Comparison of ENCODE assay signal across 8 mouse cellular contexts in the genomic region with DNA sequence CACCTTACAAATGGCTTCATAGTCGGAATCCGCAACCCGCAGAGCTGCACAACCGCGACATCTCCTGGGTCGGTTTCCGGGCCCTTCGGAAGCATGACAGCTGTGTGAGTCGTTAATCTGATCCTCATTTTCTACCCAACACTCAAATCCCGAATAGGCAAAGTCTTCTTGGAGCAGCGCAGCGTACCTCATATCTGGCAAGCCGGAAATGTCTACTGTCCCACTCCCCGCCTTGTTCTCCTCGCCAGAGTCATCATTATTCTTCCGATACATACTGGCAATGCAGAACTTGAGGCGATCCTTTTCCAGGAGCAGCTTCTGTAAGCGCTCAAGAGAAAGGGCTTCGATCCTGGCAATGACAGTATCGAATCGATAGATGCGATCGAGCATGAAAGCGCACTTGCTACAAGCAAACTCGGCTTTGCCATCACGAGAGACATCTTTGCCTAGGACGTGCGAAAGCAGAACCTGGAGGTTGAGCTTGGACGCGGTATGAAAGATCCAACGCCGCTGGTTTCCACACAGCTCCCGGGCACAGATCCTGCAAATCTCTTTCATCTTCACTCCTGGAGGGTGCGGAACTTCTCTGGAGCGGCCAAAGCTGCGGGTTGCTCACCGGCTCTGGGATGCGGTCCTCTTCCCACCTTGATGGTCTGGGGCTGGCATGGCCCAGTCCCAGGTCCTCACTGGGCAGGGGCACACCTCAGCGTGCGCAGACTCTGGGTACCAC.
A peak's percentile ranks its signal among the peaks of the same experiment; 100 is the strongest.
DNase-seq lines count a peak whose midpoint lies in the region; ATAC-seq and TF ChIP-seq lines count a peak whose summit lies in the region.

No protein-coding gene starts in this region.

- WGBS in kidney, adult 2 months: 2% methylated on average over 40 of the region's 40 CpGs
- WGBS in embryonic facial prominence, embryonic 15.5 days: 3% methylated on average over 40 of the region's 40 CpGs
- WGBS in stomach, embryonic 14.5 days: 3% methylated on average over 40 of the region's 40 CpGs

- peaks cover 7% of the 10 kb centered on the region; the same call in 1 of the 2 replicates for H3K4me1 ChIP-seq in kidney, adult 2 months (ENCODE audit: control insufficient read depth, insufficient read depth, low read length)
- no peaks in the 10 kb centered on the region for H3K4me1 ChIP-seq in ES-Bruce4 (ENCODE audit: control insufficient read depth, insufficient read depth, low read length)
- H3K4me1 ChIP-seq in embryonic facial prominence, embryonic 15.5 days: peaks cover 13% of the 10 kb centered on the region; the same call in 1 of the 2 replicates
- H3K4me1 ChIP-seq in stomach, embryonic 14.5 days (ENCODE audit: control insufficient read depth, insufficient read depth, low read length): peaks cover 16% of the 10 kb centered on the region; the same call in 1 of the 2 replicates

- TF ChIP-seq POLR2A in kidney, adult 2 months (IDR thresholded peaks at IDR 0.05; ENCODE audit: low read depth, low read length): no peak
- no peak for TF ChIP-seq POLR2A in ES-Bruce4 (IDR thresholded peaks at IDR 0.05; ENCODE audit: insufficient read depth, low read length)

- no peak for TF ChIP-seq EP300 in ES-Bruce4 (IDR thresholded peaks at IDR 0.05; ENCODE audit: insufficient read depth, low read depth, low read length)

- H3K27me3 ChIP-seq in kidney, adult 2 months (replicated peaks; ENCODE audit: control insufficient read depth, insufficient read depth, low read length): no peaks in the 10 kb centered on the region
- no peaks in the 10 kb centered on the region for H3K27me3 ChIP-seq in ES-Bruce4 (ENCODE audit: control insufficient read depth, insufficient read depth, low read length, poor library complexity, severe bottlenecking)
- no peaks in the 10 kb centered on the region for H3K27me3 ChIP-seq in embryonic facial prominence, embryonic 15.5 days
- H3K27me3 ChIP-seq in stomach, embryonic 14.5 days (ENCODE audit: control insufficient read depth, insufficient read depth, low read length): no peaks in the 10 kb centered on the region

- peak overlapping the region; percentile 71 for H3K27ac ChIP-seq in kidney, adult 2 months (ENCODE audit: insufficient read depth, low read depth, low read length)
- H3K27ac ChIP-seq in ES-Bruce4 (ENCODE audit: insufficient read depth, low read length): no peak overlapping the region
- H3K27ac ChIP-seq in embryonic facial prominence, embryonic 15.5 days (replicated peaks): peak overlapping the region; percentile 93
- H3K27ac ChIP-seq in stomach, embryonic 14.5 days (ENCODE audit: low read length): peak overlapping the region; percentile 86

- H3K9ac ChIP-seq in ES-Bruce4 (ENCODE audit: low read depth, poor library complexity, severe bottlenecking): peak overlapping the region; percentile 48
- peak overlapping the region; percentile 70 for H3K9ac ChIP-seq in embryonic facial prominence, embryonic 15.5 days
- peak overlapping the region; percentile 78 for H3K9ac ChIP-seq in stomach, embryonic 14.5 days (replicated peaks; ENCODE audit: low read depth, low read length)

- no peaks in the 10 kb centered on the region for H3K9me3 ChIP-seq in ES-Bruce4 (replicated peaks; ENCODE audit: control insufficient read depth, insufficient read depth, low read length, poor library complexity, severe bottlenecking)
- H3K9me3 ChIP-seq in embryonic facial prominence, embryonic 15.5 days (replicated peaks): no peaks in the 10 kb centered on the region
- no peaks in the 10 kb centered on the region for H3K9me3 ChIP-seq in stomach, embryonic 14.5 days (ENCODE audit: control insufficient read depth, low read depth, low read length)

- H3K4me3 ChIP-seq in kidney, adult 2 months (ENCODE audit: insufficient read depth, low read depth, low read length): peak overlapping the region; percentile 93
- peak overlapping the region; percentile 79 for H3K4me3 ChIP-seq in ES-Bruce4 (ENCODE audit: low read depth, low read length)
- peak overlapping the region; percentile 92 for H3K4me3 ChIP-seq in embryonic facial prominence, embryonic 15.5 days (replicated peaks)
- peak overlapping the region; percentile 77 for H3K4me3 ChIP-seq in stomach, embryonic 14.5 days (ENCODE audit: low read depth, low read length)

- peak overlapping the region; percentile 85 for H3K4me2 ChIP-seq in embryonic facial prominence, embryonic 15.5 days (replicated peaks)
- peak overlapping the region; percentile 94 for H3K4me2 ChIP-seq in stomach, embryonic 14.5 days (replicated peaks; ENCODE audit: low read depth, low read length)

- TF ChIP-seq CTCF in kidney, adult 2 months (conservative IDR thresholded peaks at IDR 0.05; ENCODE audit: insufficient read depth, insufficient read length, low read depth, low read length): no peak
- TF ChIP-seq CTCF in ES-Bruce4 (IDR thresholded peaks at IDR 0.05; ENCODE audit: low read depth, low read length): no peak

- DNase-seq in kidney, adult 2 months: peak; percentile 28
- no peak for DNase-seq in kidney, adult 18-20 months
- peak; percentile 51 for DNase-seq in induced T-regulatory cell, adult 2 months (ENCODE audit: low read depth)
- peak; percentile 15 for DNase-seq in lung, postnatal 14 days
- DNase-seq in adrenal gland, postnatal 25 days: no peak

- no peak for ATAC-seq in embryonic facial prominence, embryonic 15.5 days (ENCODE audit: insufficient number of reproducible peaks, low FRiP score, low TSS enrichment, low read depth)
- no peak; the same call in 1 of the 2 replicates for ATAC-seq in stomach, embryonic 14.5 days (ENCODE audit: insufficient number of reproducible peaks, insufficient read depth, low FRiP score, low read depth)

- H3K36me3 ChIP-seq in kidney, adult 2 months (ENCODE audit: control insufficient read depth, insufficient read depth, low read length): no peaks in the 10 kb centered on the region; the same call in 1 of the 2 replicates
- no peaks in the 10 kb centered on the region for H3K36me3 ChIP-seq in ES-Bruce4 (ENCODE audit: control insufficient read depth, insufficient read depth, low read length, poor library complexity, severe bottlenecking)
- H3K36me3 ChIP-seq in embryonic facial prominence, embryonic 15.5 days: no peaks in the 10 kb centered on the region
- H3K36me3 ChIP-seq in stomach, embryonic 14.5 days (ENCODE audit: control insufficient read depth, insufficient read depth, low read length): no peaks in the 10 kb centered on the region

Comparison
In these comparisons a context has a peak if more than half of its experiments do, and no peak if none do; other contexts are left out.
1. DNase-seq: peak in kidney, adult 2 months (single experiment), induced T-regulatory cell, adult 2 months (single experiment) and lung, postnatal 14 days (single experiment); none in kidney, adult 18-20 months (single experiment) and adrenal gland, postnatal 25 days (single experiment).
2. Peak in every context shown above with its lines, with median percentiles within 50 percentile points of each other: H3K4me3 ChIP-seq and H3K9ac ChIP-seq.